Mouse (Mus musculus) heart, adult 2 months (tissue): ENCODE data around the gene Gpc5.

ENCODE experiments used
- CTCF ChIP-seq: fragments of 200-600 bp; IDR thresholded peaks from 2 replicates; pipeline ENCODE4 v1.8.1; 2022; ENCODE audit warnings: antibody characterized with exemption, mild to moderate bottlenecking, moderate library complexity
- EP300 ChIP-seq: fragments of 200-500 bp; IDR thresholded peaks from 2 replicates; pipeline ENCODE4 v1.6.1; 2011; ENCODE audit warnings: low read depth, low read length, control low read depth; ENCODE audit not compliant: insufficient read depth
- POLR2A ChIP-seq: fragments of 200-500 bp; IDR thresholded peaks from 2 replicates; pipeline ENCODE4 v1.6.1; 2011; ENCODE audit warnings: mild to moderate bottlenecking, low read depth, low read length, control low read depth; ENCODE audit not compliant: insufficient read depth

DNA sequence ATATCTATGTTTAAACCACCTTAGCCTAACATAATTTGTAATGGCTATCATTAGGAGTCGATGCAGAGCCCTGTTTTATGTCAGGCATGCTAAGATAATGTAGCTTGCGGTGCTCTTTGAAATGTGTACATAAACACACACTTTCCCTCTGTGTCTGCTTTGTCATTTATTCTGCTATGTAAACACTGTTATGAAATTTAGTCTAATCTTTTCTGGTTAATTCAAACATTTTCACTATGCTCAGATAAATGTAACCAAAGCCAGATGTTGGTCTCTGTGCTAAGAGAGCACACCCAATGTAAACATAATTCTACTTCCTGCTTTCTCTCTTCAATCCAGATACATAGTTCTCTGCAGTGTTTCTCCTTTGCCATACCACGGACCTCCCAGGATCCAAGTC lies 1256.5 kb downstream of the Gpc5 start:
- no peak for TF ChIP-seq CTCF
- no peak for TF ChIP-seq POLR2A
- TF ChIP-seq EP300, result no peak
